Mouse (Mus musculus) C2C12 (cell line): ENCODE measurements around the gene Nop58. TPM values are rescaled to one million over a fixed set of nuclear protein-coding genes. Genes with fewer than 3 reads are reported as not detected.
A peak's percentile ranks its signal among the peaks of the same experiment; 100 is the strongest.

Experiments
- H3K27me3 ChIP-seq: one replicate; pipeline ENCODE4 v1.6.1; 2011; ENCODE audit not compliant: control insufficient read depth, insufficient read depth, insufficient read length
- H3K36me3 ChIP-seq: one replicate; pipeline ENCODE4 v1.6.1; 2011; ENCODE audit not compliant: control insufficient read depth, insufficient read depth
- H3K4me3 ChIP-seq: one replicate; pipeline ENCODE4 v1.5.1; 2011; ENCODE audit warnings: mild to moderate bottlenecking, control low read depth; ENCODE audit not compliant: poor library complexity, insufficient read depth, severe bottlenecking
- H3K79me2 ChIP-seq: one replicate; pipeline ENCODE4 v1.6.1; 2011; ENCODE audit not compliant: control insufficient read depth, insufficient read depth
- H3K79me3 ChIP-seq: one replicate; pipeline ENCODE4 v1.6.1; 2011; ENCODE audit warnings: low read depth, control low read depth
- H3ac ChIP-seq: one replicate; pipeline ENCODE3; 2011; ENCODE audit warnings: low read depth; ENCODE audit not compliant: control insufficient read depth, insufficient read length
- CEBPB ChIP-seq: IDR thresholded peaks from one replicate; pipeline ENCODE4 v1.6.1; 2011; ENCODE audit warnings: low read depth, mild to moderate bottlenecking, control low read depth, moderate library complexity
- CTCF ChIP-seq: IDR thresholded peaks from one replicate; pipeline ENCODE4 v1.5.1; 2011; ENCODE audit not compliant: control insufficient read depth, insufficient read depth, insufficient read length
- FOSL1 ChIP-seq: IDR thresholded peaks from one replicate; pipeline ENCODE4 v1.8.0; 2011; ENCODE audit warnings: mild to moderate bottlenecking, low read length; ENCODE audit not compliant: poor library complexity, insufficient read depth, severe bottlenecking
- MAX ChIP-seq: IDR thresholded peaks from one replicate; pipeline ENCODE4 v1.6.1; 2011; ENCODE audit warnings: mild to moderate bottlenecking, control low read depth
- MYOD1 ChIP-seq: IDR thresholded peaks from one replicate; pipeline ENCODE4 v1.6.1; 2011; ENCODE audit warnings: low read depth; ENCODE audit not compliant: control insufficient read depth, insufficient read length
- MYOG ChIP-seq: IDR thresholded peaks from one replicate; pipeline ENCODE4 v1.6.1; 2011; ENCODE audit not compliant: control insufficient read depth, insufficient read length; ENCODE audit errors: extremely low read depth
- USF1 ChIP-seq: IDR thresholded peaks from one replicate; pipeline ENCODE4 v1.6.1; 2011; ENCODE audit warnings: low read depth, mild to moderate bottlenecking, control low read depth, moderate library complexity
- polyA plus RNA-seq: library from polyadenylated mRNA; unstranded; fragments of >200 nt; fragmentation: generic; extraction: Trizol; gene quantifications from one replicate; pipeline ENCODE4 v1.2.1, GENCODE M21; 2012; ENCODE audit warnings: missing spikeins

The Nop58 gene
- polyA plus RNA-seq, 1 experiment, result 88.7 TPM

- peaks cover 10% of the 10 kb centered on the region for H3K36me3 ChIP-seq
- no peaks in the 10 kb centered on the region for H3K27me3 ChIP-seq
- H3K79me2 ChIP-seq, result peaks cover 71% of the 10 kb centered on the region
- H3K4me3 ChIP-seq, result peak within 1 kb of the TSS; percentile 92
- peak within 1 kb of the TSS; percentile 97 for H3ac ChIP-seq
- peaks cover 61% of the 10 kb centered on the region for H3K79me3 ChIP-seq
- TF ChIP-seq FOSL1 (no peak), CEBPB (peak; percentile 73)
Measured at GRCm38 (mm10) chr1:59670641-59671168, 14.1 kb upstream of the Nop58 start, which contains the start of gene Sumo1. Sumo1 (minus strand) TSS chr1:59670834.

- H3K79me2 ChIP-seq, result peaks cover 42% of the 10 kb centered on the region
- peaks cover 3% of the 10 kb centered on the region for H3K36me3 ChIP-seq
- TF ChIP-seq USF1 (no peak), FOSL1 (no peak), CEBPB (no peak)
- no peaks in the 10 kb centered on the region for H3K27me3 ChIP-seq
- H3K4me3 ChIP-seq, result no peak overlapping the region
- H3ac ChIP-seq, result no peak overlapping the region
- peaks cover 33% of the 10 kb centered on the region for H3K79me3 ChIP-seq
Measured at GRCm38 (mm10) chr1:59673661-59674060, 11.1 kb upstream of the Nop58 start.

- Histone ChIP-seq H3K36me3 (peaks cover 35% of the 10 kb centered on the region), H3ac (peak overlapping the region; percentile 68), H3K27me3 (no peaks in the 10 kb centered on the region), H3K79me2 (peaks cover 45% of the 10 kb centered on the region), H3K4me3 (no peak overlapping the region), H3K79me3 (peaks cover 43% of the 10 kb centered on the region)
- TF ChIP-seq CTCF (no peak), CEBPB (no peak), MYOG (no peak), USF1 (no peak), MYOD1 (no peak), MAX (no peak), FOSL1 (no peak)
Measured at GRCm38 (mm10) chr1:59683926-59684818, 599 bp upstream of the Nop58 start.

- Histone ChIP-seq H3K27me3 (no peaks in the 10 kb centered on the region), H3ac (no peak overlapping the region), H3K79me2 (peaks cover 78% of the 10 kb centered on the region), H3K4me3 (no peak overlapping the region), H3K79me3 (peaks cover 76% of the 10 kb centered on the region), H3K36me3 (peaks cover 68% of the 10 kb centered on the region)
- no peak for TF ChIP-seq USF1
- no peak for TF ChIP-seq MYOD1
- TF ChIP-seq CEBPB, result no peak
- TF ChIP-seq CTCF, result no peak
- TF ChIP-seq MYOG, result no peak
- no peak for TF ChIP-seq MAX
Measured at GRCm38 (mm10) chr1:59687493-59687892, 2.7 kb downstream of the Nop58 start.

- Histone ChIP-seq H3ac (no peak overlapping the region), H3K36me3 (peaks cover 96% of the 10 kb centered on the region), H3K27me3 (no peaks in the 10 kb centered on the region), H3K79me2 (peaks cover 100% of the 10 kb centered on the region), H3K4me3 (no peak overlapping the region), H3K79me3 (peaks cover 97% of the 10 kb centered on the region)
- TF ChIP-seq CEBPB (no peak), CTCF (no peak), FOSL1 (no peak), MYOD1 (no peak), USF1 (no peak), MYOG (no peak), MAX (no peak)
Measured at GRCm38 (mm10) chr1:59690467-59690866, 5.7 kb downstream of the Nop58 start.

- Histone ChIP-seq H3K79me3 (peaks cover 43% of the 10 kb centered on the region), H3K79me2 (peaks cover 86% of the 10 kb centered on the region), H3K4me3 (no peak overlapping the region), H3ac (no peak overlapping the region), H3K36me3 (peaks cover 98% of the 10 kb centered on the region), H3K27me3 (no peaks in the 10 kb centered on the region)
- no peak for TF ChIP-seq MAX
- TF ChIP-seq CTCF, result no peak
- no peak for TF ChIP-seq USF1
- no peak for TF ChIP-seq CEBPB
- no peak for TF ChIP-seq MYOD1
- TF ChIP-seq FOSL1, result no peak
- no peak for TF ChIP-seq MYOG
Measured at GRCm38 (mm10) chr1:59697751-59698150, 13.0 kb downstream of the Nop58 start.
